Mouse (Mus musculus): ENCODE data around the gene Limd1. TPM values are rescaled to one million over a fixed set of nuclear protein-coding genes. Genes with fewer than 3 reads are reported as not detected.
A peak's percentile ranks its signal among the peaks of the same experiment; 100 is the strongest.

The Limd1 gene
- polyA plus RNA-seq, 1 experiment from 2014 or later, result 62.1 TPM

- peak; percentile 87 for DNase-seq (ENCODE audit: low spot score)
- under 1% methylated on average over 24 of the region's 29 CpGs for WGBS
- peaks cover 14% of the 10 kb centered on the region; the same call in 1 of the 2 replicates for H3K36me3 ChIP-seq (ENCODE audit: control insufficient read depth, insufficient read depth, low read length)
- H3K9me3 ChIP-seq (ENCODE audit: control insufficient read depth, low read length), result no peaks in the 10 kb centered on the region
- H3K27me3 ChIP-seq (replicated peaks; ENCODE audit: control insufficient read depth, insufficient read depth, low read length), result no peaks in the 10 kb centered on the region
- peak overlapping the region; percentile 35 for H3K4me3 ChIP-seq (ENCODE audit: low read depth, low read length)
- ATAC-seq (replicated peaks; ENCODE audit: low FRiP score, low TSS enrichment, low read depth), result peak; percentile 84
- H3K4me1 ChIP-seq (replicated peaks; ENCODE audit: control insufficient read depth, insufficient read depth, low read length), result peaks cover 43% of the 10 kb centered on the region
- peak overlapping the region; percentile 69 for H3K27ac ChIP-seq (ENCODE audit: low read depth)
- peak overlapping the region; percentile 78 for H3K4me2 ChIP-seq (ENCODE audit: low read length)
- H3K9ac ChIP-seq (ENCODE audit: low read length), result peak overlapping the region; percentile 43
Observed at GRCm38 (mm10) chr9:123478031-123478585, 398 bp upstream of the Limd1 start.

GRCm38 (mm10) chr9:123479196-123479669 is 727 bp downstream of the Limd1 start:
- Histone ChIP-seq H3K4me2 (ENCODE audit: low read length) (peak overlapping the region; percentile 97), H3K27ac (ENCODE audit: low read depth) (peak overlapping the region; percentile 86), H3K4me1 (replicated peaks; ENCODE audit: control insufficient read depth, insufficient read depth, low read length) (peaks cover 50% of the 10 kb centered on the region), H3K27me3 (replicated peaks; ENCODE audit: control insufficient read depth, insufficient read depth, low read length) (no peaks in the 10 kb centered on the region), H3K36me3 (ENCODE audit: control insufficient read depth, insufficient read depth, low read length) (peaks cover 21% of the 10 kb centered on the region), H3K4me3 (ENCODE audit: low read depth, low read length) (peak overlapping the region; percentile 83), H3K9ac (ENCODE audit: low read length) (peak overlapping the region; percentile 75), H3K9me3 (ENCODE audit: control insufficient read depth, low read length) (no peaks in the 10 kb centered on the region)
- peak; percentile 73 for DNase-seq (ENCODE audit: low spot score)
- 16% methylated on average over 17 of the region's 17 CpGs for WGBS
- ATAC-seq (replicated peaks; ENCODE audit: low FRiP score, low TSS enrichment, low read depth), result no peak

- Histone ChIP-seq H3K9me3 (ENCODE audit: control insufficient read depth, low read length) (no peaks in the 10 kb centered on the region), H3K36me3 (ENCODE audit: control insufficient read depth, insufficient read depth, low read length) (peaks cover 27% of the 10 kb centered on the region), H3K27me3 (replicated peaks; ENCODE audit: control insufficient read depth, insufficient read depth, low read length) (no peaks in the 10 kb centered on the region), H3K4me2 (ENCODE audit: low read length) (peak overlapping the region; percentile 97), H3K4me1 (replicated peaks; ENCODE audit: control insufficient read depth, insufficient read depth, low read length) (peaks cover 50% of the 10 kb centered on the region), H3K27ac (ENCODE audit: low read depth) (no peak overlapping the region), H3K9ac (ENCODE audit: low read length) (peak overlapping the region; percentile 75), H3K4me3 (ENCODE audit: low read depth, low read length) (peak overlapping the region; percentile 83)
- ATAC-seq (replicated peaks; ENCODE audit: low FRiP score, low TSS enrichment, low read depth), result no peak
- 88% methylated on average over 8 of the region's 8 CpGs for WGBS
- no peak for DNase-seq (ENCODE audit: low spot score)
Observed at GRCm38 (mm10) chr9:123479876-123480252, 1.4 kb downstream of the Limd1 start.

- no peak overlapping the region for H3K27ac ChIP-seq (ENCODE audit: low read depth)
- 60% methylated on average over 18 of the region's 18 CpGs for WGBS
- peak overlapping the region; percentile 83 for H3K4me3 ChIP-seq (ENCODE audit: low read depth, low read length)
- H3K36me3 ChIP-seq (ENCODE audit: control insufficient read depth, insufficient read depth, low read length), result peaks cover 31% of the 10 kb centered on the region
- no peaks in the 10 kb centered on the region for H3K9me3 ChIP-seq (ENCODE audit: control insufficient read depth, low read length)
- peak overlapping the region; percentile 75 for H3K9ac ChIP-seq (ENCODE audit: low read length)
- no peaks in the 10 kb centered on the region for H3K27me3 ChIP-seq (replicated peaks; ENCODE audit: control insufficient read depth, insufficient read depth, low read length)
- DNase-seq (ENCODE audit: low spot score), result no peak
- peaks cover 50% of the 10 kb centered on the region for H3K4me1 ChIP-seq (replicated peaks; ENCODE audit: control insufficient read depth, insufficient read depth, low read length)
- peak overlapping the region; percentile 97 for H3K4me2 ChIP-seq (ENCODE audit: low read length)
- no peak for ATAC-seq (replicated peaks; ENCODE audit: low FRiP score, low TSS enrichment, low read depth)
Observed at GRCm38 (mm10) chr9:123480253-123480921, 1.9 kb downstream of the Limd1 start.

- H3K4me1 ChIP-seq (replicated peaks; ENCODE audit: control insufficient read depth, insufficient read depth, low read length), result peaks cover 56% of the 10 kb centered on the region
- no peak overlapping the region for H3K27ac ChIP-seq (ENCODE audit: low read depth)
- DNase-seq (ENCODE audit: low spot score), result no peak
- no peaks in the 10 kb centered on the region for H3K9me3 ChIP-seq (ENCODE audit: control insufficient read depth, low read length)
- peak overlapping the region; percentile 20; the same call in 1 of the 2 replicates for H3K9ac ChIP-seq (ENCODE audit: low read length)
- peak overlapping the region; percentile 83 for H3K4me3 ChIP-seq (ENCODE audit: low read depth, low read length)
- H3K27me3 ChIP-seq (replicated peaks; ENCODE audit: control insufficient read depth, insufficient read depth, low read length), result no peaks in the 10 kb centered on the region
- no peak for ATAC-seq (replicated peaks; ENCODE audit: low FRiP score, low TSS enrichment, low read depth)
- H3K4me2 ChIP-seq (ENCODE audit: low read length), result peak overlapping the region; percentile 97
- 47% methylated on average over 7 of the region's 7 CpGs for WGBS
- H3K36me3 ChIP-seq (ENCODE audit: control insufficient read depth, insufficient read depth, low read length), result peaks cover 38% of the 10 kb centered on the region
Observed at GRCm38 (mm10) chr9:123481136-123481535, 2.6 kb downstream of the Limd1 start.

- Histone ChIP-seq H3K4me2 (ENCODE audit: low read length) (peak overlapping the region; percentile 97; the same call in 1 of the 2 replicates), H3K27me3 (replicated peaks; ENCODE audit: control insufficient read depth, insufficient read depth, low read length) (no peaks in the 10 kb centered on the region), H3K9ac (ENCODE audit: low read length) (no peak overlapping the region)
Observed at GRCm38 (mm10) chr9:123483598-123483997, 5.1 kb downstream of the Limd1 start.

GRCm38 (mm10) chr9:123484830-123485229 is 6.3 kb downstream of the Limd1 start:
- Histone ChIP-seq H3K27ac (ENCODE audit: low read depth) (no peak overlapping the region), H3K9ac (ENCODE audit: low read length) (no peak overlapping the region), H3K4me2 (ENCODE audit: low read length) (no peak overlapping the region), H3K4me3 (ENCODE audit: low read depth, low read length) (no peak overlapping the region), H3K9me3 (ENCODE audit: control insufficient read depth, low read length) (no peaks in the 10 kb centered on the region), H3K36me3 (ENCODE audit: control insufficient read depth, insufficient read depth, low read length) (peaks cover 58% of the 10 kb centered on the region), H3K27me3 (replicated peaks; ENCODE audit: control insufficient read depth, insufficient read depth, low read length) (no peaks in the 10 kb centered on the region), H3K4me1 (replicated peaks; ENCODE audit: control insufficient read depth, insufficient read depth, low read length) (peaks cover 67% of the 10 kb centered on the region)
- 92% methylated on average over 3 of the region's 3 CpGs for WGBS
- DNase-seq (ENCODE audit: low spot score) (no peak), ATAC-seq (replicated peaks; ENCODE audit: low FRiP score, low TSS enrichment, low read depth) (no peak)

More at GRCm38 (mm10) chr9:123483598-123483997, 5.1 kb downstream of the Limd1 start:
- Histone ChIP-seq H3K36me3 (ENCODE audit: control insufficient read depth, insufficient read depth, low read length) (peaks cover 58% of the 10 kb centered on the region), H3K4me3 (ENCODE audit: low read depth, low read length) (no peak overlapping the region), H3K27ac (ENCODE audit: low read depth) (no peak overlapping the region), H3K9me3 (ENCODE audit: control insufficient read depth, low read length) (no peaks in the 10 kb centered on the region), H3K4me1 (replicated peaks; ENCODE audit: control insufficient read depth, insufficient read depth, low read length) (peaks cover 66% of the 10 kb centered on the region)
- DNase-seq (ENCODE audit: low spot score), result no peak
- WGBS, result 91% methylated on average over 1 of the region's 1 CpGs
- ATAC-seq (replicated peaks; ENCODE audit: low FRiP score, low TSS enrichment, low read depth), result no peak

GRCm38 (mm10) chr9:123485561-123485960 is 7.1 kb downstream of the Limd1 start:
- Histone ChIP-seq H3K36me3 (ENCODE audit: control insufficient read depth, insufficient read depth, low read length) (peaks cover 55% of the 10 kb centered on the region), H3K27ac (ENCODE audit: low read depth) (no peak overlapping the region), H3K9me3 (ENCODE audit: control insufficient read depth, low read length) (no peaks in the 10 kb centered on the region), H3K4me2 (ENCODE audit: low read length) (no peak overlapping the region), H3K4me1 (replicated peaks; ENCODE audit: control insufficient read depth, insufficient read depth, low read length) (peaks cover 66% of the 10 kb centered on the region), H3K4me3 (ENCODE audit: low read depth, low read length) (no peak overlapping the region), H3K27me3 (replicated peaks; ENCODE audit: control insufficient read depth, insufficient read depth, low read length) (no peaks in the 10 kb centered on the region), H3K9ac (ENCODE audit: low read length) (no peak overlapping the region)
- ATAC-seq (replicated peaks; ENCODE audit: low FRiP score, low TSS enrichment, low read depth), result no peak
- DNase-seq (ENCODE audit: low spot score), result no peak
- 90% methylated on average over 4 of the region's 4 CpGs for WGBS

Measured in intestine, embryonic 14.5 days (tissue).